Mouse (Mus musculus) liver, embryonic 14.5 days (tissue): Measurements from ENCODE around the gene Gab3. TPM values are rescaled to one million over a fixed set of nuclear protein-coding genes. Genes with fewer than 3 reads are reported as not detected.
A peak's percentile ranks its signal among the peaks of the same experiment; 100 is the strongest.

Experiments used
- ATAC-seq: fragments of 200-750 bp; cut with Nextera tagmentation; 2 replicates; pipeline ENCODE4 v1.8.0; 2017; ENCODE audit warnings: moderate number of reproducible peaks, mild to moderate bottlenecking, moderate library complexity; ENCODE audit not compliant: insufficient read depth
- DNase-seq, 3 experiments: peaks; one replicate each; pipeline ENCODE4 v3.0.0-alpha.2; 2012 to 2013; ENCODE audit warnings: low read depth in 3 of 3, low spot score in 3 of 3
- H3K27ac ChIP-seq: fragments of 300-500 bp; sonication (generic); 2 replicates; pipeline ENCODE4 v1.5.1; 2014; ENCODE audit warnings: moderate library complexity, mild to moderate bottlenecking, control low read depth, inconsistent platforms
- H3K27me3 ChIP-seq: fragments of 300-500 bp; sonication (generic); 2 replicates; pipeline ENCODE4 v1.6.1; 2014; ENCODE audit warnings: mild to moderate bottlenecking, low read length, moderate library complexity; ENCODE audit not compliant: control insufficient read depth, insufficient read depth
- H3K36me3 ChIP-seq: fragments of 300-500 bp; sonication (generic); replicated peaks from 2 replicates; pipeline ENCODE4 v1.6.1; 2014; ENCODE audit warnings: low read depth; ENCODE audit not compliant: control insufficient read depth, insufficient read depth
- H3K4me1 ChIP-seq, 2 experiments: fragments of 200-500 bp in 1 of 2; fragments of 300-500 bp in 1 of 2; sonication (generic) in 1 of 2; replicated peaks; 2 replicates each; pipeline ENCODE4 v1.6.1; 2012 to 2014; ENCODE audit warnings: antibody characterized with exemption in 1 of 2, inconsistent platforms in 1 of 2, low read length in 1 of 2; ENCODE audit not compliant: control insufficient read depth in 2 of 2, insufficient read depth in 2 of 2
- H3K4me2 ChIP-seq: fragments of 300-500 bp; sonication (generic); 2 replicates; pipeline ENCODE4 v1.6.1; 2014; ENCODE audit warnings: low read depth, mild to moderate bottlenecking, control low read depth, moderate library complexity
- H3K4me3 ChIP-seq, 2 experiments: fragments of 200-500 bp in 1 of 2; fragments of 300-500 bp in 1 of 2; sonication (generic) in 1 of 2; 2 replicates each; pipeline ENCODE4 v1.5.1; 2012 to 2014; ENCODE audit warnings: low read depth in 2 of 2, low read length in 2 of 2, mild to moderate bottlenecking in 2 of 2, control low read depth in 1 of 2, inconsistent platforms in 1 of 2, moderate library complexity in 1 of 2; ENCODE audit not compliant: insufficient read depth in 1 of 2
- H3K9ac ChIP-seq: fragments of 300-500 bp; sonication (generic); replicated peaks from 2 replicates; pipeline ENCODE4 v1.6.1; 2014; ENCODE audit warnings: mild to moderate bottlenecking, control low read depth, moderate library complexity
- H3K9me3 ChIP-seq: fragments of 300-500 bp; sonication (generic); 2 replicates; pipeline ENCODE4 v1.6.1; 2016; ENCODE audit warnings: low read length, mixed read lengths; ENCODE audit not compliant: control insufficient read depth
- CTCF ChIP-seq: IDR thresholded peaks from 2 replicates; pipeline ENCODE4 v1.5.1; 2016; ENCODE audit warnings: antibody characterized with exemption, low read depth, control low read depth
- EP300 ChIP-seq: IDR thresholded peaks from 2 replicates; pipeline ENCODE4 v1.6.1; 2016; ENCODE audit warnings: antibody characterized with exemption, low read depth
- WGBS: fragments of 180-500 bp; shearing (Covaris S2); extraction: QIAGEN DNeasy Blood & Tissue Kit; methylation state at CpG from one replicate; pipeline ENCODE4 v1.1.7; 2014; ENCODE audit not compliant: insufficient replicate concordance; 5-methylcytosine and 5-hydroxymethylcytosine counted together
- polyA plus RNA-seq, 2 experiments: library from polyadenylated mRNA; depleted of rRNA in 1 of 2; stranded (reverse) in 1 of 2; unstranded in 1 of 2; fragments of >200 nt; fragmentation: Nextera tagmentation in 1 of 2; extraction: Ambion mirVana in 1 of 2; gene quantifications; 2 replicates each; pipeline versions ENCODE4 v1.2.1 to v1.2.3; 2012 to 2014

Gab3 gene
- polyA plus RNA-seq, 2 experiments: 0.56 to 0.63 TPM

DNA sequence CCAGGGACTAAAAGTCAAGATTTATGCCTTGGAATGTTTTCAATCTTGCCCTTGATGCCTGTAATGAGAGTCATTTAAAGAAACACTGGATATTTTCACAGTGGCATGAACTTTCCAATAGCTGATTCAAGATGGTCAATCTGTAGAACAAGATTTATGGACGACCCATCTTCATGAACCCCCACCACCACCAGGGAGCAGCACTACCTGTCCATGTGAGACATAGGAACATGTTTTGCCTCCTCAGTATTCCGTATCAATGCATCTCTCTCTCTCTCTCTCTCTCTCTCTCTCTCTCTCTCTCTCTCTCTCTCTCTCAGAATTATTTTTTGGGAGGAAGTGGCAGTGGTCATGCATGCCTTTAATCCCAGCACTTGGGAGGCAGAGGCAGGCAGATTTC, 2.9 kb downstream of the Gab3 start:
- H3K4me1 ChIP-seq: peaks cover 0 to 5% of the 10 kb centered on the region in 2 experiments; a peak in 1 of 4 replicates
- H3K4me3 ChIP-seq: no peak overlapping the region
- H3K27ac ChIP-seq: no peak overlapping the region
- DNase-seq: no peak
- H3K4me2 ChIP-seq: no peak overlapping the region
- no peaks in the 10 kb centered on the region for H3K9me3 ChIP-seq
- no peaks in the 10 kb centered on the region for H3K27me3 ChIP-seq
- 50% methylated on average over 2 of the region's 2 CpGs for WGBS
- no peak for ATAC-seq
- no peaks in the 10 kb centered on the region for H3K36me3 ChIP-seq
- H3K9ac ChIP-seq: no peak overlapping the region
- peak; percentile 61 for TF ChIP-seq CTCF
- TF ChIP-seq EP300: no peak

DNA sequence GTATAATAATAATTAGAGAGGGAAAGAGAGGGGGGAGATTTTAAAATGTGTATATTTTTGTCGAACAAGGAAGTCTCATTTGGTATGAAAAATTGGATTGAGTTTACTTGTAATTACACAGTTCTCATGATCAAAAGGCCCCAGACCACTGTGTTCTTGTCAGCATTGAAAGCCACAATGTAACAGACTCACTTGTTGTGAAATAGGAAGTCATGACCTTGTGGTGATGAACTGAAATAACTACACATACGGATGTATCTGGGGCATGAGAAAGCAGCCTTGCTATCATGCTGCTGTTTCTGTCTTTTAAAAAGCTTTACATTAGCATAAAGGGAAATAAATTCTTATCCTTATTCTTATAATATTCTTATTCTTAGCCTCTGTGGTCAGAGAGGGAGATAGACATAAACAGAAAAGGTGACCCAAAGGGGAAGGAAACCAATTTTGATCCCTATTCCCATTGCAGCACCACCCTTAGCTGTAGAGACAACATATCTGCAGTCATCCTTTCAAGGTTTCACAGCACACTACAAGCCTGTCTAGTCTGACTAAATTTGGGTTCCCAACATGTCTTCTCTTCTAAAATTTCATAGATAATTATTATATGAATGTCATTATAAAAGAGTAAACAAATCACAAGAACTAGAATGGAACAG, 29.0 kb downstream of the Gab3 start:
- Histone ChIP-seq H3K9me3 (no peaks in the 10 kb centered on the region), H3K9ac (no peak overlapping the region), H3K27ac (no peak overlapping the region), H3K4me1 (no peaks in the 10 kb centered on the region), H3K27me3 (no peaks in the 10 kb centered on the region), H3K36me3 (no peaks in the 10 kb centered on the region), H3K4me3 (no peak overlapping the region), H3K4me2 (no peak overlapping the region)
- DNase-seq (no peak), ATAC-seq (no peak)
- 45% methylated on average over 2 of the region's 2 CpGs for WGBS
- no peak for TF ChIP-seq EP300
- no peak for TF ChIP-seq CTCF

DNA sequence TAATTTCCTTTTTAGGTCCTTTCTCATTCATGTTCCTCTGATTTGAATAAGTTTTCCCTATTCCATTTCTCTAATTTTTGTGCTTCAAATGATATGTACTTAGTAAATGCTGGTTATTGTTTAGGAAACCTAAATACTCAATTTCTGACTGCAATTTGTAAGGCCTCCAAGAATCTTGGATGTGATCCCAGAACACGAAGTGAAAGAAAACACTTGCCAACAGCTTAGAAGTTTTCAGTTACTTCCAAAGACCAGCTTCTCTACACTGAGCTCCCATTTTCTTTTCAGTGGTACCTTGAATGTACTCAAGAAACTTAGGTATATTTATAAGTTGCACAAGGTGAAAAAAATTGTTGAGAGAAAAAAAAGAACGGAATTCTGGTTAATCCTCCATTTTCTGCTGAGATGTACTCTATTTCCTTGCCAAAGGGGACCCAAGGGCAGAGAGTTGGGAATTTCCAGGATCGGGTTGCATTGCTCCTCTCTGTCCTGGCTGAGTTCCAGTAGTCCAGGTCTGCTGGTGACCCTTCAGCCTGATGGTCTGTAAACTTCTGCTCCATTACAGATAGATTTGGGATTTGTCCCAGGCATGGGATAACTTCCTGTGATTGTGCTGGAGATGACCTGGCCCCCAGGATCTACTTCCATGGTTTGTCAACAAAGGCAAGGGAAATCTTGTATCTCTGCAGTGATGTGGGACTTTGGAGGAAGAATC, 38.2 kb downstream of the Gab3 start:
- no peak overlapping the region for H3K27ac ChIP-seq
- H3K4me2 ChIP-seq: no peak overlapping the region
- H3K4me1 ChIP-seq: no peaks in the 10 kb centered on the region
- no peak for DNase-seq
- no peaks in the 10 kb centered on the region for H3K9me3 ChIP-seq
- no peaks in the 10 kb centered on the region for H3K27me3 ChIP-seq
- 44% methylated on average over 3 of the region's 3 CpGs for whole genome bisulfite sequencing
- no peaks in the 10 kb centered on the region for H3K36me3 ChIP-seq
- no peak for TF ChIP-seq EP300
- no peak for TF ChIP-seq CTCF
- no peak for ATAC-seq
- no peak overlapping the region for H3K9ac ChIP-seq
- H3K4me3 ChIP-seq: no peak overlapping the region

DNA sequence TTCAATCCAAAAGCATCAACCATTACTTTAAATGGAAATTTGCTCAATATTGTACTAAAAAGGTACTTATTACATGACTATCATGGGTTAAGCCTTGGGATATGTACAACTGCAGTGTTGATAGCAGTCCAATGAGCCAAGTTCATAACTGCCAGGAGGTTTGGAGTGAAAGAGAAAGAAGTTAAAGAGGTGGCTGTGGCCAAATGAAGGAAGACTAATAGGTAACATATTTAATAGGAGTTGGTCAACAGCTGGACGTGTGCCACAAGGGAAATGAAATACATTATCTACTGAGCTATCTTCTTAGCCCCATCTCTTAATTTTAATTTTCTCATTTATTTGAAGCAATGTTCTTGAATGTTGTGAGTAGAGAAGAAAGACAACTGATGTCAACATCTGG, 39.3 kb downstream of the Gab3 start:
- Histone ChIP-seq H3K27me3 (no peaks in the 10 kb centered on the region), H3K27ac (no peak overlapping the region), H3K4me3 (no peak overlapping the region), H3K9me3 (no peaks in the 10 kb centered on the region), H3K4me1 (no peaks in the 10 kb centered on the region), H3K4me2 (no peak overlapping the region), H3K9ac (no peak overlapping the region), H3K36me3 (no peaks in the 10 kb centered on the region)
- WGBS: 54% methylated on average over 1 of the region's 1 CpGs
- no peak for ATAC-seq
- DNase-seq: no peak
- TF ChIP-seq CTCF (no peak), EP300 (no peak)

DNA sequence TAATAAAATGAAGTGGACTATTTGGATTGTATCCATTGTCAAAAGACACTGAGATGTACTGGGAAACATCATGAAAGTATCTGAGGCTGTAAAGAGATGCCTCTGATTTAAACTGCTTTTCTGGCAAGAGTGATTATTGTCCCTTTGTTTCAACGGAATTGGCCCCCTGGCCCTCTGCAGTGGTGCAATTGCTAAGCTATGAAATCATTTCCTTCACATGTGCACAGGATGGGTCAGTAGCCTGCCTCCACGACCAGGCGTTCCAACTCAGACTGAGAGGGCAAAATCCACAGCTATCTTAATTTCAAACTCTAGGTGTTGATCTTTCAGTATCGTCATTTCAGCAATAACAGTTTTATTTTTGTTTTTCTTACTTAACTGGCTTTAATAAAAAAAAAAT, 40.7 kb downstream of the Gab3 start:
- no peak for DNase-seq
- H3K4me2 ChIP-seq: no peak overlapping the region
- WGBS: 36% methylated on average over 4 of the region's 4 CpGs

More for the DNA sequence above, 40.7 kb downstream of the Gab3 start:
- Histone ChIP-seq H3K4me3 (no peak overlapping the region), H3K9ac (no peak overlapping the region), H3K27ac (no peak overlapping the region), H3K4me1 (no peaks in the 10 kb centered on the region), H3K36me3 (no peaks in the 10 kb centered on the region), H3K9me3 (no peaks in the 10 kb centered on the region), H3K27me3 (no peaks in the 10 kb centered on the region)
- no peak for ATAC-seq
- TF ChIP-seq CTCF: no peak
- no peak for TF ChIP-seq EP300
